Mouse (Mus musculus) regulatory T cell (primary cell): Measurements from ENCODE around the gene Cys1.
"Not testable (repeated sequence)": the region's sequence is repeated elsewhere in the genome, so short reads cannot be mapped to it uniquely, and the experiment has no call there.

Source experiments
- in situ Hi-C: fragments of 300-600 bp; cut with MboI, MseI; formaldehyde crosslinking; loops from one replicate; pipeline ENCODE4 v1.15.1; 2025; ENCODE audit warnings: high pct_unique_total_duplicates

Cys1 gene

DNA sequence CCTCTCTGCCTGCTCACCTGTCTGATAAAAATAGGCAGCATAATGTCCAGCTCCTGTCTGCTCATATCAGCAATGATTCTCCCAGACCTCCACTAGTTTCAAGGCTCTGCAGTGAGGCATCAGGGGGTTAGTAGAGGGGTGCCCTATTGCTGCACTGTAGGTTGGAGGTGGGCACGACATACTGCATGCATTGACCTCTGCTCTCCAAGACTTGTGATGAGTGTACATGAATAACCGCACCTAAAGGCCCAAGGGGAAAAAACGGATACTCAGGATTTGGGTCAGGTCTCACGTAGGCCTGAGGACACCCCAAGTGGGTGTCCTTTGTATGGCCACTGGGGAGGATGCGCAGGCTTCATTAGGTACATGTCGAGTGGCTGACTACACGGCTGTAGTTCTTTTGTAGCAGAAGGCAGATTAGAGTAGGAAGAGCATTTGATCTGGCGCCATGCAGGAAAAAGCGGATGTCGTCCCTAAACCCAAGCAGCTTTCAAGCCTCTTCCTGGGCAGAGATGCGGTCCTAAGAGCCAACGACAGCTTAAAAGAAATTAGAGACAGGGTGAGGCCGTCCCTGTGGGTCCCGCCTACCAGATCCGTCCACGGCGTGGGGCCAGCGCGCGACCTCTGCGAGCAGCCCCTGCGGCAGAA lies 31.1 kb downstream of the Cys1 start:
- in situ Hi-C loops: no loop called here

DNA sequence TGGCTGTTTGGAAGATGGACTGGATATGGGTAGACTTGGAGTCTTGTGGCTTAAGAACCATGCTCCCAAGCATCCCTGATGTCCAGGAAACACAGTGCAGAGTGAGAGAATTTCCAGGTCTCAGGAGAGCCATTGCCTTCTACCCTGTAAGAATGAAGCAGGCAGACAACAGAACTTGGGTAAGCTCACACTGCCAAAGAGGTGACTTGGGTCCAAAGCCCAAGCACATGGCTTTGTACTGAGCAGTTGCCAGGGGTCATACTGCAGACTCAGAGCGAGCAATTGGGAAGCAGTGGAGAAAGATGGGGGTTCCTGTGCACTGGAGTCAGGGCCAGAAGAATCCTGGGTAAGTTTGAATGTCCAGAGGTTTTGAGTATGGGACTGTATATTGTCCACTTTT lies 33.5 kb downstream of the Cys1 start:
- in situ Hi-C loops: no loop called here

DNA sequence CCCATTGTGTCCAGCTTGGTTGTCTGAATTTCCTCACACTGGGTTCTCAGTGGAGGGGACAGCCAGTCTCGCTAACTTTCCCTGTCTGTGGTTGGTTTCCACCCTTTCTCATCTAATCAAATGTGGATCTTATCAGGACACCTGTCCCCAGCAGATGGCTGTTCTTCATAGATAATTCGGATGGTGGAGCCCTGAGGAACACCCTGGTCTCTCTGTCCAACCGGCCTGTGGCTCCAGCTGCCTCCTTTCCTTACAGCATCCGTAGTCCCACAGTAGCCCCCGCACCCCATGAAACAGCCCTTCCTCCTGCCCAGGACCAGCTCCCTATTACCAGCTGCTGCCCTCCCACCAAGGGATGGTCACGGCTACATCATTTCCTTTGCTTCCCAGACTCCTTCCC lies 35.7 kb downstream of the Cys1 start:
- in situ Hi-C loops: no loop called here

DNA sequence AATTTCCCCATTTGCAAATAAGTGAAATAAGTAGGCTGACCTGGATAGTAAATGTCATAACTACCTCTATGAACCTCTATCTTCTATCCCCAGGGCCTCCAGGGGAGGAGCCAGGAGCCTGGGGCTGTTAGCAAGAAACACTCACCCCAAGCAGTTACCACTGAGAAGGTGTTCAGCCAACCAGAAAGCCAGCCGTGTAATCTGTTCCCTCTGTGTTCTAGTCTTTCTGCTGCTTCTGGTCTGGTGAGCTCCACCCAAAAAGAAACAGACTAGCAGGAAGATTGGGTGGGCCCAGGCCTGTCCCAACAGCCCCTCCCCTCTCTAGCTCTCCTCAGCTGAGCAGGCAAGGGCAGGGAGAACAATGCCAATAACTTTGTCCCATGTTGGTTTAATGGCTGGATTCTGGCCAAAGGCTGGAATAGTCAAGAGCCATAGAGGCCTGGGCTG lies 37.5 kb downstream of the Cys1 start:
- in situ Hi-C loops: no loop called here

DNA sequence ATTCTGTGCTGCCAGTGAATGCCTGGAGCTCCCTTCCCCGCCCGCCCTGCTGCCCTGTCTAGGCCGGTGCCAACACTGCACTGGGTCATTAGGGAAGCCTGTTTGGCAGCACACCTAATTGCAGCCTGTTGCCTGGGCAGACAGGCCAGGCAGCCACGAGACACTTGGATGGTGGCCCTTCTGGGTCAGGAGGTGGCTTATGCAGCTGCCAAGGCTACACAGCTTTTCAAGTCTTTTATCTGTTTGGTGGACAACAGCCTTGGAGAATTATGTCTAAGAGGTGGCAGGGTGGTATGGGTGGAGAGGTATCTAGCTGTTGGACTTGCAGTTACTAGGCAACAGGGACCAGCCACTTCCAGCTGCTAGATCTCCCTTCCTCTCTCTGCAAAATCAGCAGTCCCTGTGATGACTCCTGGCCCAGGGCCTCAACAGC lies 39.2 kb downstream of the Cys1 start:
- in situ Hi-C loops: no loop called here

DNA sequence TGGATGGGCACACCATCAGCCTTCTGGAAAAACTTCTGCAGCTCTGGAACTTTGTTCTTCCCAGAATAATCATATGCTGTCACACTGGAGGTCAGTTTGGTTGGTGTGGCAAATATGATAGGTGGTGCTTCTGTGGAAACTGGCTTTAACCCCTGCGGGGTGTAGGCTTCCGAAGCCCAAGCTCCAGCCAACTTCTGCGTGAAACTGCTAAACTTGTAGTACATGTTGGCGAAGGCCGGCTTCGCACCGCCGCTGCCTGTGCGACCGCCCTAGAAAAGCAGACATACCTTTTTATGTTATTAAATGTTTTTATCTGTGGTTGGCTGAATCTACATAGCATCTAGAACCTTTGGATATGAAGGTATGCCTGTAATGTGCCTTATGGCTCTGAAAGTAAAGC lies 42.8 kb downstream of the Cys1 start:
- in situ Hi-C loops: not testable (repeated sequence)

DNA sequence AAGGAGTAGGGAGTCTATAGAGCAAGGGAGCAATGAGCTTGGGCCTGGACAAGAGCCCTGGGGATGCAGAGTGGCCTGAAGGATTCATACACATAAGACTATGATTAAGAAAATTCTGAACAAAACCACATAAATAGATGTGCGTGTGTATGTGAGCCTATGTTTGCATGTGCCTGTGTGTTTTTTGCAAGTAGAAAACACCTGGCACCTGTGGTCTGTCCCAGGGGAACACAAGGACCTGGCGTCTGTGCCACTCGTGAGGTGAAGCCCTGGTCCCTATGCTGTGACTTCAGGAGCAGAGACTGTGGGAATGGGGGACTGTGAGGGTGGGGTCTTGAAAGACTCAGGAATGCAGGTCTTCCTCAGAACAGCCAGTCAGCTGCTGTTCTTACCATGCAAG lies 47.0 kb downstream of the Cys1 start:
- in situ Hi-C loops: no loop called here

DNA sequence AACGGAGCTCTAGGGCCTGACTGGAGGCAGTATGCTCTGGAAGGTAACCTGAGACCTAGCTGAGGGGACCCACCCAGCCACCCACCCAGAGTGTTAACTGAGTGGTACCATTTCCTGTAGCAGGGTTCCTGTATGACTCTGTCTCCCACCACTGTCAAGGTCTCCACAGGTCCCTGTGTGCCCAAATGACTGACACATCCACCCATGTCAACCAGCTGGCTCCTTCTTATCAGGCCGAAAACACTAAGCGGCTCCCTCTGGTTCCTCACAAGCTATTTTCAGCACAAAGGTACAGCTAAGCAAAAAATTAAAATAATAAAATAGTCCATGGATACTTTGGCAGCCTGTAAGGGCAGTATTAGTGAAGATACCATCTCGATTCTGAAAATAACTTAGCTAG lies 47.4 kb downstream of the Cys1 start:
- in situ Hi-C loops: no loop called here

DNA sequence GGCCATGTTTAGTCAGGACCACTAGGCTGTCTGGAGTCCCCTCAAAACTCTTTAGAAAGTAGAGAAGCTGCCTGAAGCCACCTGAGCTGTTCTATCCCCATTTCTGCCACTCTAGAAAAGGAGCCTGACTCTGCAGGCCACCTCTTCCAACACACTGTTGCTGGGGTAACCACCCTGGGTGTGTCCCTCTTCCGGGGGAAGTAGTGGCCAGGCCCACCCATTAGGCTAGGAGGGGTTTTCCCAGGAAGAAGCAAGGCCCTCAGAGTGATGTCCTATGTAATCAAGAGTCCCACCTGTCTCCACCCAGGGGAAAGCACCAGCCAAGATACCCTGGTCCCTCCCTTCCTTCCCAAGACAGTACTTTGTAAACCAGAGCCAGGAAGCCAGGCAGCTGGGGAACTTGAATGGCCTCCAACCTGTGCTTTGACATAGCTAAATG lies 47.8 kb downstream of the Cys1 start:
- in situ Hi-C loops: no loop called here

DNA sequence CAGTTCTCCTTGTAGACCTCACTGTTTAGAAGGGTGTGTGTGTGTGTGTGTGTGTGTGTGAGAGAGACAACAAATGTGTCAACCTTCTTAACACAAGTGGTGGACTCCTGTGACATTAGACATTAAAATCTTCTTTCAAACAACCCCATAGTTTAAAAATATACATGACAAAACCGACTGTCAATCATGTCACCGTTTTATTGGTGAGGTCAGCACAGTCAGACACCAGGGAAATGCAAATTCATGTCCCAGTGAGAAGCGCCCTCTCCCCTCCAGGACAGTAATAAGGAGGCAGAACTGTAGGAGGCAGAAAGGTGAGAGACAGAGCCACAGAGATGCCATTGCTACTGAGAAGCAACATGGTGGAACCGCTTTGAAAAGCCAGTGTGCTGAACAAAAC lies 49.2 kb downstream of the Cys1 start:
- in situ Hi-C loops: no loop called here

DNA sequence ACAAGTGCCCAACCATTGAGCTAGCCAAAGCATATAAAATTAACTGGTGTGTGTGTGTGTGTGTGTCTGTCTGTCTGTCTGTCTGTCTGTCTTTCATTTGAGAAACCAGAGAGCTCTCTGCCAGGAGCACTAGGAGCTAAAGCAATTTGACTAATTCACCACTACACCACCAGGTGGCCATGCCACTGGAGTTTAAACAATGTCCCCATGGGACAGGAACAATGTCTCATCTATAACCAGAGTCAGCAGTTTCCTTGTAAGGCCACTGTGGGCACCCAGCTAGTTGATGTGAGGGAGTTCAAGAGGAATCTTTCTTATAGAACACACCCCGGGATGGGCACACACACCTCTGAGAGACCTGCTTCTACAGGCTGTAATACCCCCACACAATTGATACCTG lies 51.4 kb downstream of the Cys1 start:
- in situ Hi-C loops: no loop called here

DNA sequence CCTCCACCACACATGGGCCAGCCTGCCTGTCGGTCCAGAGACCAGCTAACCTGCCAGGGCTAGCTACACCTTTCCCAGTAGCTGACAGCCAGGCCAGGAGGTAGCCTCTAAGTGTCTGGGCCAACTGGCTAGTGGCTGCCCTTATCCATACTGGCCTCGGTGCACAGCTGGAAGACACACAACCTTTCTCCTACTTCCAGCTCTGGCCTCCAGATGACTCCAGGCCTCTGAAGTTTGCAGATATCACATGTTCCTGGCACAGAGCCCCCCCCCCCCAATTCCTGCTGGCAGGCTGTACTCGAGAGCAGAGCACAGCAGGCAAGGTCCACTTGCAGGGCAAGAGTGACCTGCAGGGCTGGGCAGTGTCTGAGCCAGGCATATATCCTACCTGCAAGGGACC lies 54.4 kb downstream of the Cys1 start:
- in situ Hi-C loops: no loop called here

DNA sequence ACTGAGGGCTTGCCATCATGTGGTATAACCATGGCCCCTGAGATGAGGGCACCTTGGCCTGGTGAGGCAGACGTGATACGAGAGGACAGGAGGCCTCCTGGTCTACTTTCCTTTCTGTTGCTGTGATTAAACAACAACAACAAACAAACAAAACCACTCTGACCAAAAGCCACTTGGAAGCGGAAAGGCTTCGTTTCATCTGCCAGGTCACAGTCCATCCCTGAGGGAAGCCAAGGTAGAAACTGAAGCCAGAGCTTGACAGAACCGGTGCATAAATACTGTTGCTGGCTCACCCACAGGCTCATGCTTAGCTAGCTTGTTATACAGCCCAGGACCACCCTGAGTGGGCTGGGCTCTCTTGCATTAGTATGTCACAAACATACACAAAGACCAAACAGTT lies 55.2 kb downstream of the Cys1 start:
- in situ Hi-C loops: no loop called here

DNA sequence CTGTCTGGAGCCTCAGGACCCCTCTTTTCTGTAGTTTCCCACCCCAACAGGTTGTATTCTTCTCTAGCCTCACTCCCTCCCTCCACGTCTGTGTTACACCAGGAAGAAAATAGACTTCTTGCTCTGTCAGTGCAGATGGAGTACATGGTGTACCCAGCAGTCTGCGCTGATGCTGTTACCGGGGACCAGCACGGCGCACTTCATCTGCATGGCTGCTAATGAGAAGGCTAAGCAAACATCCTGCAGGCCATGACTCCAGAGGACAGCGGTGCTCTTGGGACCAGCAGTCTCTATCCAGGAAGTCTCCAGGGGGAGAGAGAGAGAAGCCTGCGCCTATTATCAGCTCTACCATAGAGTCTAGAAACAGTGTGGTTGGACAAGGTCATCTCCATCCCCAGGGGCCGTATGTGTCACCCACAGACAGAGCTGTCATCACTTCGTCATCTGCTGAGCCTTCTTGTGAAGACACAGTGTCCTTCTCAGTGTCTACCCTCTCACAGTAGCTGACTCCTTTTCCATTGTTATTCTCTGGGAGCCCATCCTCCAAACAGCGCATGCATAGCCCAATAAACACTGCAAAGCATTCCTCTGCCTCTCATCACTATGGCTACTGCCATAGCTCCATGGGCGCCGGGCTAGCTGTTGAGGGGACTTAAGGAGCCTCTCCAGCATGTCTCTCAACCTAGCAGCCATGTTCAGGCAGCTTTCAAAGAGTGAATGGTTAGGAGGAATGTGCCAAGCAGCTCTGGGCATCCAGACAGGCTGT lies 57.9 kb downstream of the Cys1 start:
- in situ Hi-C loops: no loop called here

DNA sequence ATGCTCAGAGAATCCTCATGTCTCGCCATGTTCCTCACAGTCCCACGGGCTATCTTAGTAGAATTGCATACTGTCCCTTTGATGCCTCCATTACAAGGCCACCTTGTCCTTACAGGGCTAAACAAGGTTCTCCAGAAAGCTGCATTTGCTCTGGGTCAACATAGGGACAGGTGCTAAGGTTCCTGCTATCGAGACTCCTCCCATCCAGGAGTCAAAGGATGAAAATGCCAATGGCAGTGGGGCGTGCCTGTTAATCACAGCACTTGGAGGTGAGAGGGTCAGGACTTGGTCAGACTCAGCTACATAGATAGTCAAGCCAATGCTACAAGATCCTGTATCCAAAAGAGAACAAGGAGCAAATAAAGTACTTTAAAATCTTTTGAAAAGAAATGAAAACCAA lies 62.2 kb downstream of the Cys1 start:
- in situ Hi-C loops: no loop called here
